Mouse (Mus musculus) gastrocnemius, postnatal 25 days (tissue): ENCODE results near the gene a. TPM values are rescaled to one million over a fixed set of nuclear protein-coding genes. Genes with fewer than 3 reads are reported as not detected.
"Not testable (repeated sequence)": the region's sequence is repeated elsewhere in the genome, so short reads cannot be mapped to it uniquely, and the experiment has no call there.

Source experiments
- DNase-seq: peaks from one replicate; pipeline ENCODE4 v3.0.0; 2022
- total RNA-seq, 2 experiments: library from RNA; stranded (reverse); gene quantifications; 1 replicate in 1 of 2; 2 replicates in 1 of 2; pipeline ENCODE4 v1.2.3; 2021

Gene a
- total RNA-seq, 2 experiments from 2014 or later = not detected

DNA sequence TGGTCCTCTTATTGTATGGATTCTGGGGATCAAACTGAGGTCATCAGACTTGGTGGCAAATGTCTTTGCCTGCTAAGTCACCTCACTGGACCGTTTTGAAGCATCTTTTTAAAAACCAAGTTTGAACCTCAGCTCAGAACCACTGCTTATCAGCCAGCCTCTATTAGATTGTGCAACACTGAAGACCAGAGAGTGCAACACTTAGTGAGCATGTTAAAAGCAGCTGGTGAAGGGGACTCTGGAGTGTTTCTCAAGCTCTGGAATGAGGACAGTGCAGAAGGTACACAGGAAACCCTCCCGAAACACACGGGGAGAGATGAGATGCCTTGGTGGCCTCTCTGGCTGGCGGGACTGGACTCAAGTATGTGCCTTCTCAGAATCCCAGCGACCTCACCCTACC, 200.9 kb downstream of the a start:
- DNase-seq = no peak

DNA sequence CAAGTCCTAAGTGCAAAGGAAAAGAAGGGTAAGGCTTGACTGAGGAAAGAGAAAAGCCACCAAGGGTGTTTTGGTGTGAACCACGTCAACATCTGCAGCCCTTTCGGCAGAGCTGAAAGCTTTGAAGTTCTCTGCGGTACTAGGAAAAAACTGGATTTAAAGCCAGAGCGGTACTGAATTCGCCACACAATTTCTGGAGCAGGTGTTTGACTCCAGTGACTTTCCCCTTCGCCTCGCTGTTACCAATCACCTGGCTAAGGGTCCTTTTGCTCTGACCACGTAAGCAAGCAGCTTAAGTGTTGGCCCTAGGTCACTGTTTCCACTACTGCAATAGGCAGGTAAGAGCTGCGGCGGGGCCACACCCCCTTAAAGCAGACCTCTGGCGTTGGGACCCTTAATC, 214.3 kb downstream of the a start:
- no peak for DNase-seq

DNA sequence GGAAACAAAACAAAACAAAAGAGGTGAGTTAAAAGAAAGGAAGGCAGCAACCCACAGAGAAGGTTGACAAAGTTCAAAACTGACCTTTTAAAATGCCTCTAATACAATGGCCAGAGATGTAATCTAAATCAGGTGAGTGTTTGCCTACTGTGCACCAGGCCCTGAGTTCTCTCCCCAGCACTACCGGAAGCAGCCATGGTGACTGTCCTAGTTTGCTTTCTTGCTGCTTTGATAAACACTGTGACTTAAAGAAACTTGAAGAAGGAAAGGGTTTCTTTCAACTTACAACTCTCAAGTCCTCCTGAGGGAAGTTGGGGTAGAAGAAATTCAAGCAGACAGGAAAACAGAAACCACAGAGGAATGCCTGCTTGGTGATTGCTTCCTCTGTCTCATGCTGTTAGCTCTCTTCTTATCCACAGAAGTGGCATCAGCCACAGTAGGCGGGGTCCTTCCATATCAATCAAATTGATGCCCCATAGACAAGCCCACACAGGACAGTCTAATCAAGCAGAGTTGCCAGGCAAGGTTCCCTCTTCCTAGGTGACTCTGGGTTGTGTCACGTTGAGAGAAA, 220.0 kb downstream of the a start:
- DNase-seq = no peak

DNA sequence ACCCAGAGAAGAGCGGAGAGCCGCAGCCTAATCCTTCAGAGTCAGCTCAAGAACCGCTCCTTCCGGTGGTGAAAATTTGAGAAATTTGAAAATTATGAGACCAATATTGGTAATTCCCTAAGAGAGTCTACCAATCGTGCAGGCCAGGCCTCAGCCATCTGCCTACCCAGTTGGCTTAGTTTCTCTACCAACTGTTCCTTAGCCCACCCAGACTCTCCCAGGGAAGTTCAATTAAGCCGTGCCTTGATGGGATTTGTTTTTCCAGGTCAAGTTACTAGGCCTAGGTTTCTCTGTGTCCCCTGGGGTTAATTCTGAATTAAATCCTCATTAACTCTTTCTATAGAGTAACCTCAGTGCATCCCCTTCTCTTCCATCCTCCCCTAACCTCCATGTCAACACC, 221.8 kb downstream of the a start:
- no peak for DNase-seq

DNA sequence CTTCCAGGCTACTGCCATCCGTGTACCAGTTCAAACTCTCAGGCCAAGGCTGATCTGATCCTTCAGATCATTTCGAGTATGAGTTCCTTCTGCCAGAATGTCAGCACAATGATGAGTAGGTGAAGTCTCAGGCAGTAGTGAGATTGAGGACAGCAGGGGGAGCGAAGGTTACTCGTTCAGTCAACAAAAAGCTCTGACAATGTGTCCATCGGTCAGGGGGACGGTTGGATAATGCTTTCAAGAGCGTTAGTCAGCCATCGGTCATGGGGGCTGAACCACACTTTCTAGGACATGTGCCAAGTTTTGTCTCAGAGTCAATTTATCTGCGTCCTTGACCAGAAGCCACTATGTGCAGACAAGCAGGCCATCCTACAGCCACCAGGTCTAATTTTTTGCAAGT, 225.5 kb downstream of the a start:
- DNase-seq = not testable (repeated sequence)

DNA sequence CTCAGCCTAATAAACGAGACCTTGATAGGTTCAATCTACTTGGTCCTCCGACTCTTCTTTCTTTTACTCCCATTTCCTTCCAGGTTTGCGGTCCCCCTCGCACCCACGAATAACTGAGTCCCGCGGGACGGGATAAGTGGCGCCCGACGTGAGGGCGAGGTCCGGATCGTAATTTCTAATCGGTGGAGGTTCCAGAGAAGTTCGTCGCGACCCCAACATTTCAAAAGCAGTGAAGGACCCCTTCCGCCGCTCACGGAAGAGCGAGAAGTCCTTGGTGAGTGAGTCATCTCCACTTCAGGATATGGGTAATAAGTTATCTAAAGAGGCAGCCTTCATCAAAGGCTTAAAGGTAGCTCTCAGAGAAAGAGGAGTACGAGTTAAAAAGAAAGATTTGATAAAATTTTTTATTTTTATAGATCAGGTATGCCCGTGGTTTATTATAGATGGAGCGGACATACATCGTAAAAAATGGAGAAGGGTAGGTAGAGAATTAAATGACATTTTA, 227.1 kb downstream of the a start, which contains the start of gene Gm14226:
Gm14226 (plus strand) TSS at position 16 of the 505 bp plus-strand sequence.
- not testable (repeated sequence) for DNase-seq

DNA sequence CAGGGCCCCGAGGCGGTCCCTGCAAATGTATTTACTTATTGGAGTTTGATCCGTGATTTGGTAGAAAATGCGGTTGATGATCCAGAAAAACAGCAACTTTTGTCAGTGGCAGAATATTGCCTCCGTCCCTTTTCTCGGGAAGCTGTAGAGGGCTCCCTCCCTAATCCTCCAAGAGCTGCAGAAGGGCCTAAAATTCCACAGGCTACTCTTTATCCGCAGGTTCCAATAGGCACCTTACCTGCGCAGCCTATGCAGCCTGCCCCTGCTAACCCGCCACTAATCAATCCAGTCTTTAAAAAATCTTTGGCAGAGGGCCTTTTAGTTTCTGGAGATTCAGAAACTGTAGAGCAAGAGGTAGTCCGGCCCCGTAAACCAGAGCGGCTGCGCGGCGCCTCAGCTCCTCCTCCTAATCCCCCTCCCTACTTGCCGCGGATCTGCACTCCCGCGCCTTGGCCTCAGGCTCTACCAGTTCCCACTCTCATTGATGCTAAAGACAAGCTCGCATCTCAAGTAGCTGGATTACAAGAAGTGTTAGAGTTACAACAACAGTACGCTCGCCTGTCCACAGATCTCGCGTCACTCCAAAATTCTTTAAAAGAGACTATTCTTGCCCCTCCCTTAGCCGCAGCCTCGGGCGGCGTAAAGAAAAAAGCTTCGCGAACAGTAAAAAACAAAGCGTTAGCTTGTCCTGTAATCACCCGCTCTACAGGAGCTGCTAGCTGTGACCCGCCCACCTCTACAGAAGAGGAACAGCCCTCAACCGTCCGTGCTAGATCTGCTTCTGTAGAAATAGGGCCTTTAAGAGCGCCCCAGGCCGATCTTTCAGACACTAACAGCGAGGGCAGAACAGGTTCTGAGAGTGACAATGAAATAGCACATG, 227.8 kb downstream of the a start:
- DNase-seq = peak; percentile 40

DNA sequence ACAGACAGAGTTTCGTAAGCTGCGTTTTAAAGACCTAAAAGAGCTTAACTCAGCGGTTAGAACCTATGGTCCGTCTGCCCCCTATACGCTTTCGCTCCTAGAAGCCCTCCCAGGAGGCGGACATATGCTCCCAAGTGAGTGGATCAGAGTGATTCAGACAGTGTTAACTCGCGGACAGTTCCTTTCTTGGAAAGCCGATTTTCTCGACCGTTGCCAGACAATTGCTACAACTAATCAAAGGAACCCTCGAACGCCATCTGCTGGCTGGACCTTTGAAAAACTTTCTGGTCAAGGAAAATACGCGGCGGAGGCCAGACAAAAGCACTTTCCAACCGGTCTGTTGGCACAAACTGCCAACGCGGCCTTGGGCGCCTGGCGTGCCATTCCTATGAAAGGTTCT, 228.5 kb downstream of the a start:
- DNase-seq = peak; percentile 67

DNA sequence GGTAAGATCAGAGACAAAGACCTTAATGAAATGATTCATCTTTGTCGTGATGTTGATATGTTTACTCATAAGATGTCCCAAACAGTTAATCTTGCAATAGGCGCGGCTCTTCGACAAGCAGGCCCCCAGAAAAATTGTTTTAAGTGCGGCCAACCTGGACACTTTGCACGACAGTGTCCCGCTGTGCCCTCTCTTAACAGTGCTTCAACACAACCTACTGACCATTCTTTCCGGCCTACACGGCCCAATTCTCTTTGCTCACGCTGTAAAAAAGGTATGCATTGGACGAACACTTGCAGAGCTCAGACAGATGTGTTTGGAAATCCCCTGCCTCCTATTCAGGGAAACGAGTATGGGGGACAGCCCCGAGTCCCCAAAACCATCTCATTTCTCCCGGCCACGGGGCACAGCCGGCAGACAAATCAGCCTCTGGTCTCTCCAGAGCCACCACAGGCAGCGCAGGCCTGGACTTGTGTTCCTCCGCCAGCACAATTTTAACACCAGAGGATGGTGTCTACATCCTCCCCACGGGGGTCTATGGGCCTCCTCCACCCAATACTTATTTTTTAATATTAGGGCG, 229.1 kb downstream of the a start:
- not testable (repeated sequence) for DNase-seq

DNA sequence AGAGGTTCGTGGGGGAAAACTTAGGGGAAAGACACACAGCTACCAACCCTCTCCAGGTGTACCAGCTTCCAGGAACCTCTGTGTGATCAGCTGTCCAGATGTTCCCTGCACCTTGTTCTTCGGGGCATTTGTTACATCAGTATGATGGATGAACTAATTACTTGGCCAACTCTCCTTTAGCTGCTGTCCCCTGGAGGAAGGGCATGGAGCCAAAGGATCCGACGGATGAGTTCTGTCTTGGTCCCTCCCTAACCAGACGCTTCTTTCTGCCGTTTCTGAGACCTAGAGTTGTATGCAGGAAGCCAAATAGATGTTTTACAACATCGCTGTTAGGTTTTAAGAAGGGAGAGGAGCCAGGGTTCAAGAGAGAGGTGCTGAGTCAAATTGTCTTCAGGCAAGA, 239.6 kb downstream of the a start:
- DNase-seq = peak; percentile 4

DNA sequence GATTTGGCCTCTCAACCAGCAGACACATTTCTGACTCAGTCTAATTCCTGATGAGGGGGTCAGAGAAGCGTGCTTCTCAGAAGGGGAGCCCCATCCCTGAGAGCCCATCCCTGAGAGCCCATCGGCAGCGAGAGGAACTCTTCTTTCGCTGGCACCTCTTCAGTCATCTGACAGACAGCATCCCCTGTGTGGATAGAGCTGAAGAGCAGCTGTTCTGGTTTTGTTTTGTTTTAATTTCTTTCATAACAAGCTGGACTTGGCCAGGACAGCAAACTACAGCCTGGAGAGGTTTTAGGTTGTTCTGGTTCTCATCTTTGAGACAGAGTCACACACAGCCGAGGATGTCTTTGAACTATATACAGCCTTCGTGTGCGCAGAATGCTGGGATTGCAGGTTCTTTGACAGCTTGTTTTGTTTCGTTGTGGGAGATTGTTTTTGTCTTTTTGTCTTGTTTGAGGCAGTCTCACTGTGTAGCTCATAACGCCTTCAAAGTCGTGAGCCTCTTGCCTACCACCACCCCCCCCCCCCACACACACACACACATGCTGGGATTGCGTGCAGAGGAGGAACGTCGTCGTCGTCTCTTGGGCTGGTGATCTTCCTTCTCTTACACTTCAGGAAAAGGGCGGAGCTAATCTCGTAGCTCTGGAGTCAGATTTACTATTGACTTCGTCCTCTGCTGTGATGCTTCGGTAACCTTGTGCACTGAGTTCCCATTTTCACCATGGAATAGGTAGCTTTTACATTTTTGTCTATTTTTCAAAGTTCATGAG, 241.9 kb downstream of the a start:
- no peak for DNase-seq

DNA sequence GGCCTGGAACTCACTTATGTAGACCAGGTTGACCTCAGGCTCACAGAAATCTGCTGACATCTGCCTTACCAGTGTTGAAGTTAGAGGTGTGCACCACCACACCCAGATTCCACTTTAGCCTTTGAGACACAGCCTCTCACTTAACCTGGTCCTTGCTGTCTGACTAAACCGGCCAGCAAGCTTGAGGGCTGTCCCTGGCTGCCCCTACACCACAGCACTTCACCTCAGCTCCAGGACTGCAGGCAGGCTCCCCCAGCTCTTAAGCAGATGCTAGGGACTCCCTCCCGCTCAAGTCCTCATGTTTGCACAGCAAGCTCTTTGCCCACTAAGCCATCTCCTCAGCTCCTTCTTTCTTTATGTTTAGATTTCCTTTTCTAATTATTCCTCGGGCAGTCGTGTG, 248.8 kb downstream of the a start:
- no peak for DNase-seq

DNA sequence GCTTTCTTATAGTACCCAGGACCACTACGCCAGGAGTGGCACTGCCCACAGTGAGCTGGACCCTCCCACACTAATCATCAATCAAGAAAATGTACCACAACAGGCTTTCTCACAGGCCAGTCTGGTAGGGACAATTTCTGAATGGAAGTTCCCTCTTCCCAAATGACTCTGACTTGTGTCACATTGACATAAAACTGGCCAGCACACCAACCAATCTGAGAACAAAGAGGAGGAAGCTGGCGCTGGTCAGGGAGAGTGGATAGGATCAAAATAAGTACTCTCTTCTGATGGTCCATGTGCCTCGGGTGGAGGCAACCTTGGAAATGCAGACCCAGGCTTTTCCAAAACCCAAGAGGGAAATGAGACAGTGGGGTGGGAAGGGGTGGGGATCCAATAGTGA, 253.3 kb downstream of the a start:
- DNase-seq = no peak

DNA sequence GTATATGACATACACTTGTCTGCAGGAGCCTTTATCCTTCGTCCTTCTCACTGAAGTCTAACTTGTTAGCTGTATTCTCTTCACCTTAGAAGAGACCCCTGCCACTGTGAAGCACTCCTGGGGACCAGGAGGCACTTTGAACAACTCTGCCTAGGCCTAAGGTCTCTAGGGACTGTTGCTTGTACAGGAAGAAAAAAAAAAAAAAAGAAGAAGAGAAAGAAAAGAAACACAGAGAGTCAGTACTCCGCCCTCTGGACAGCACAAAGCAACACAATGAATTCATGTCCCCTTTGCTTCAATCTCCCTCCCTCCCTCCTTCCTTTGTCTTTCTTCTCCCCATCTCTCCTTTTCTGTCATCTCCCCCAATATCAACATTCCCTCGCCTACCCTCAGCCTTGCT, 253.9 kb downstream of the a start:
- no peak for DNase-seq

DNA sequence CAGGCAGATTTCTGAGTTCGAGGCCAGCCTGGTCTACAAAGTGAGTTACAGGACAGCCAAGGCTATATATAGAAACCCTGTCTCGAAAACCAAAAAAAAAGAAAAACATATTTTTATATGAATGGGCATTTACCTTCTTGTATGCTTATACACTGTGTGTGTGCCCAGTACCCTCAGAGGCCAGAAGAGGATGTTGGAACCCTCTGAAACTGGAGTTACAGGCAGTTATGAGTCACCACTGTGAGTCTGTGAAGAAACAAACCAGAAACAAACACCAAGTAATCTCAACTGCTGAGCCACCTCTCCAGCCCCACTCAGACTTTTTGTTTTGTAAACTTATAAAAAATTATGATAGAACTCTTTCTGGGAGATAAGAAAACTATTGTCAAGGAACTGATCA, 255.6 kb downstream of the a start:
- no peak for DNase-seq

DNA sequence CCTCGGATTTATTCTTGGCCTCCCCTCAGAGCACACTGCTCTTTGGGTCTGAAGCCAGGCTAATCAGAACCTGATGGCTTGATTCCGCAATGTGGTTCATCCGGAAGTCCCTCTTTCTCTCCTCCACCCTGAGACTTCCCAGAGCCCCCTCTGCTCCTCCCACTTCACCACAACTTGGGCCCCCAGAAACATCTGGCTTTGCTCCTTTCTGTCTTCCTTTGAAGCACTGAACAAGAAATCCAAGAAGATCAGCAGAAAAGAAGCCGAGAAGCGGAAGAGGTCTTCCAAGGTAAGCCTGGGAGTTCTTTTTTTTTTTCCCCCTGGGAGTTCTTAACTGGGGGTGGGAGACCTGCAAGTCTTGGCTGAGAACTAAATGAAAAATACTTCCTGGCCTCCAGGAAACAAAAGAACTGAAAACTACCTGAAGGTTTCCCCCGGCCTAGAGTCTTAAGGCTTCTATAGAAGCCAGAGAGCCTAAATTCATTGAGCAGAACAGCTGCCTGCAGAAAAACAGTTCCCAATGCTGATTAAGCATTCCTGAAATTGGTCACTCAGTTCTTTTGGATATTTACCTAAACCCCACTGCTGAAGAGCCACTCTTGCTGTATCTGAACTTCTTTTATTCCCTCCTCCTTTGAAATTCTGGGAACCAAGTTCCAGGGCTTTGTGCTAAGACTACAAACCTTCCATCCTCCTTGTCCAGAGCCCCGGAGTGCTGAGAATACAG, 256.4 kb downstream of the a start:
- DNase-seq = no peak

DNA sequence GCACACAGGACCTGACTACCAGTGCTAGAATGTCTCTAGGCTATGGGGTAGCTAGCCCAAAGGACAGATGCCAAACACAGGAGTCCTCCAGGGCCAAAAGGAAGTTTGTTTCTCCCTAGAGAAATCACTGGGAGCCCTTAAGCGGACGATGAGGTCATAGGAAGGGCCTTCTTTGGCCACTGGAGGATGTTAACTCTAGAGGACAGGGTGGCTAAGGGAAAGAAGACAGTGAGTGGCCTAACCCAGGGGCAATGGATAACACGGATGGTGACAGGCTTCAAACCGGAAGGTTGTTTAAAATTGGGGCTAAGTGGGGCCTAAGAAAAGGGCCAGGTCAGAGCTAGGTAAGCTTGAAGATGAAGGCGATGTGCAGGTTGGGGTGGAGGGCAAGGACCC, 258.9 kb downstream of the a start:
- DNase-seq = no peak

DNA sequence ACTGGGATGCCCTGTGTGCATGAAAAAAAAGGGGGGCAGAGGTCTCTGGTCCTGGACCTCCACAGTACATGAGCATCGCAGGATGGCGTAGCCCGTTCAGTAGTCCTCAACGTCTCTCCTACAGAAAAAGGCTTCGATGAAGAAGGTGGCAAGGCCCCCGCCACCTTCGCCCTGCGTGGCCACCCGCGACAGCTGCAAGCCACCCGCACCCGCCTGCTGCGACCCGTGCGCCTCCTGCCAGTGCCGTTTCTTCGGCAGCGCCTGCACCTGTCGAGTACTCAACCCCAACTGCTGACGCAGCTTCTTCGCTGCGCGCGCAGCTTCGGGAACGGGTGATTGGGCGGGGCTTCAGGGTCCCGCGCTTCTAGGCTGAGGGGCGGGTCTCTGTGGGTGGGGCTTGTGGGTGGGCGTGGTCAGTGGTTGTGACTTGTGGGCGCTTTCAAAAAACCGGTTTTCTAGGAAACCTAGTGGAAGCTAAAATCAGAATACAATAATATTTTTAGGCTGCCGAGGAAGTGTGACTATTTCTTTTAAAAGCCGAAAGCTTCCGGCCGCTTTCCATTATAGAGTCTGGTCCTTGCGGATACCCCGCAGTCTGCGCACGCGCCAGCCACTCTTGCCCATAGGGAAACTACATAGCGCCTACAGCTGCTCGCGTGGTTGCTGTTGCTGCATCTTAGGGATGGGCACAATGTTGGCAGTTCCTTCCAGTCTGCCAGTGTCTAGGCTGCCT, 259.5 kb downstream of the a start:
- DNase-seq = peak; percentile 94

DNA sequence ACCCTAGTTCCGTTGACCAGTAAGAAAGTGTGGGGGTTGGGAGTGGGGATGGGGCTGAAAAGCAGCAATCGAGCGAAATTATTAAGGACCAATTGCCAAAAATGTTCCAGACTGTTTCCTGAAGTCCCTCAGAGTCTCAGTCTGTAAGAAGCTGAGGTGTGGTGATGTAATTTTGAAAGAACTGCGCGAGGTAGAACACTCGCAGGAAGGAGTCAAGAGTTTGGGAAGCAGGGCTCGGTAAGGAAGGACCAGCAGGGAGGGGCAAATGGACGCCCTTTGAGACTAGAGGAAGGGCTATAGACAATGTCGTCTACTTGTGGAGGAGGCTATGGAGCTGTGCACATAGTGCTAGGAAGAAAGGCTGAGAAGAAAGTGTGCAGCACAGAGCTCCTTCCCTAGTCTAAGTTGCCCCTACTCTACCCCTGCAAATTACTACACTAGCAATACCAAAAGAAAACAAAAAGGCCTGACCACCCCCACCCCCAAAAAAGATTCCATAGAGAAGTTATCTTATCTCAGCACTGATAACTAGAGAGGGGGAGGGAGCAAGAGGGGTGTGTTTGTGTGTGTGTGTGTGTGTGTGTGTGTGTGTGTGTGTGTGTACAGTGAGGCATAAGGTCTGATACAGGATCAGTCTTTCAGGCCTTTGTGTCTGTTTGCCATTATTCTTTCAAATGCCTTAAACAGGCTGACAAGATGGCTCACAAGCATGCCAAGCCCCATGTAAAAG, 260.6 kb downstream of the a start:
- DNase-seq = no peak

DNA sequence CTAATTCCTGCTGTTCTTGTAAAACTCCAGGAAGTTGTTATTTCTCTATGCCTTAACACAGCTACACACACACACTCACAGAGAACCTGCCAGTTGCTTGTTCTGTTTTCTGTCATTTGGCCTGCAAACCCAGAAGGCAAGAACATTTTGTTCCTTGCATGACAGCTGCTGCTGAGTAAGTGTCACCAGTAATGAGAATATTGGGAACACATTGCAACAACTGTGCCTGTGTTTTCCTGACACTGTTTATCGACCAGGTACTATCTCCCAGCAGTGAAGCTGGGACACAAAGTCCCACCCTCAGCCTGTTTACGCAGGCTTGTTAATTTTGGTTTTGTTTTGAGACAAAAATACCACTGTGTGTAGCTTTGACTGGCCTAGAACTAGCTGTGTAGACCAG, 261.5 kb downstream of the a start:
- no peak for DNase-seq
